Mouse (Mus musculus): ENCODE measurements around the gene Eif2b2. TPM values are rescaled to one million over a fixed set of nuclear protein-coding genes. Genes with fewer than 3 reads are reported as not detected.

The Eif2b2 gene
- total RNA-seq (2023; ENCODE audit: inconsistent age), result 104 to 136 TPM (median 109 TPM) in 4 replicates

DNA sequence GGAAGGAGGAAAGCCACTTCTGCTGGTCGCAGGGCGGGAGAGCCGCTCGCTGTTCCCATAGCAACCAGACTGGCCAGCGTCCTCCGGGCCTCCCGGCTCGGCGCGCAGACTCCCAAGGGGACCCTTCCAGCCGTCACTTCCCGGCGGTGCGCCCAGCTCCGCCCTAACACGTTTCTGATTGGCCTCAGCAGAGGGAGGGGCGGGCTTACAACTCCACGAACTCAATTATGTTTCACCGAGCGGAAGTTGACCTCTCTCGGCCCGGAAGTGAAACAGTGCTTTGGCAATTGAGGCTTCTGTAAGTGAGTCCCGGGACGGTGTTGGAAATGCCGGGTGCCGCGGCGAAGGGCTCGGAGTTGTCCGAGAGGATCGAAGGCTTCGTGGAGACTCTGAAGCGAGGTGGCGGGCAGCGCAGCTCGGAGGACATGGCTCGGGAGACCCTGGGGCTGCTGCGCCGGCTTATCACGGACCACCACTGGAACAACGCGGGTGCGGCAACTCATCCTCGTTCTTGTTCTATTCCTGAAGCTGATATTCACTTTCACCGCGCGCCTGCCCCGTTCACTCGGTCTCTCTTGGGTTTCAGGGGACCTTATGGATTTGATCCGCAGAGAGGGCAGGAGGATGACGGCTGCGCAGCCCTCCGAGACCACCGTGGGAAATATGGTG lies at the start of gene Eif2b2:
Gene Eif2b2, plus strand, starts transcription at position 246 of the 669 bp plus-strand sequence.

DNA sequence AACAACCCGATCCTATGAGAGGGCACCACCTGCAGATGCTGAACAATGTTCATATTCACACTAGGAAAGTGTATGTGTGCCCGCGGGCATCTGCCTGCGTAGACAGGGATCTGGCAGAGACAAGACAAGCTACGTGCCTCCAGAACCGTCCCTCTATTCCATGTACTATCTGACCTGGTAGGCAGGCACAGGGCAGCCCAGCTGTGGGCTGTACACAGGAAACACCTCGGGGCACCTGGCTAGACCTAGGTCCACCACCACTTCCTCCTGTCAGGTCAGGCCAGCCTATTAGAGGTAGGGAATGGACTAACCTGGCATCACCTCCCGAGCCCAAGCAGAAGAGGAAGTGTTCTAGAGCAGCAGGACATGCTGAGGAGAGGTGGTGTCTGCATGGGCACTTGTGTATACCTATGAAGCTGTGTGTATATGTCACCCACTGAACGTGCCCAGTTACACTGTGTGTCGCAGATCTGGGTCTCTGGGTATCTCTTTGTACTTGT lies 41.5 kb upstream of the Eif2b2 start, which contains the start of gene Pgf:
Gene Pgf, minus strand, starts transcription at position 51 of the 500 bp plus-strand sequence.

DNA sequence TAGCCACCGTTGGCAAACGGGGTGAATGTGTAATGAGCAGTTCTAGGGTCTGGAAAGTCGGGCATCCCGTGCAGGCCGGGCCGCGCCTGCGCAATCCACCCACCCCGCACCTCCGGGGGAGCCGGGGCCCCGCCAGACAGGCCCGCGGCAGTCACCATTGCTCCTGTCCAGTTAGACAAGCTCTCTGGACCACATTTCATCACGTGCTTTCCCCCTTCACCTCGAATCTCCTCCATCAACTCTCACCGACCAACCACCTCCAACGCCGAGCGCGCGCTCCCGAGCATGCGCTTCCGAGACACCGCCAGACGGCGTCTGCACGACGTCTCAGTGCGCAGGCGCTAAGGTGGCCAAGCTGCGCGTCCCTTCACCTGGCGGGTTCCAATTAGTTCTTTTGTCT lies 51.0 kb downstream of the Eif2b2 start, which contains the start of gene Mlh3:
Gene Mlh3, minus strand, starts transcription at position 281 of the 400 bp plus-strand sequence.

Other genes starting within 250 kb of the Eif2b2 start
- gene Fcf1, start 248.6 kb upstream of the Eif2b2 start, total RNA-seq (2023; ENCODE audit: inconsistent age), result 98.7 to 101 TPM (median 100 TPM) in 4 replicates
- 54.8 to 73.2 TPM (median 60.0 TPM) in 4 replicates for gene Arel1, start 248.6 kb upstream of the Eif2b2 start, total RNA-seq (2023; ENCODE audit: inconsistent age)
- gene Ylpm1, start 223.2 kb upstream of the Eif2b2 start, total RNA-seq (2023; ENCODE audit: inconsistent age), result 82.7 to 90.2 TPM (median 88.7 TPM) in 4 replicates
- 2.5 to 4.7 TPM (median 4.3 TPM) in 4 replicates for gene Prox2, start 108.7 kb upstream of the Eif2b2 start, total RNA-seq (2023; ENCODE audit: inconsistent age)
- 224 to 254 TPM (median 245 TPM) in 4 replicates for gene Dlst, start 108.6 kb upstream of the Eif2b2 start, total RNA-seq (2023; ENCODE audit: inconsistent age)
- gene Rps6kl1, start 68.2 kb upstream of the Eif2b2 start, total RNA-seq (2023; ENCODE audit: inconsistent age), result 0.93 to 1.7 TPM (median 1.3 TPM) in 4 replicates
- 0.35 to 0.45 TPM in 2 of 4 replicates, not detected in the others for gene Pgf, start 41.7 kb upstream of the Eif2b2 start, total RNA-seq (2023; ENCODE audit: inconsistent age)
- 14.2 to 18.2 TPM (median 15.8 TPM) in 4 replicates for gene Mlh3, start 51.1 kb downstream of the Eif2b2 start, total RNA-seq (2023; ENCODE audit: inconsistent age)
- 14.7 to 19.7 TPM (median 16.7 TPM) in 4 replicates for gene Acyp1, start 69.0 kb downstream of the Eif2b2 start, total RNA-seq (2023; ENCODE audit: inconsistent age)
- gene Zc2hc1c, start 69.1 kb downstream of the Eif2b2 start, total RNA-seq (2023; ENCODE audit: inconsistent age), result 0.18 TPM in 1 of 4 replicates, not detected in the others
- gene Nek9, start 119.9 kb downstream of the Eif2b2 start, total RNA-seq (2023; ENCODE audit: inconsistent age), result 63.8 to 68.4 TPM (median 66.8 TPM) in 4 replicates
- gene Tmed10, start 155.4 kb downstream of the Eif2b2 start, total RNA-seq (2023; ENCODE audit: inconsistent age), result 155 to 165 TPM (median 160 TPM) in 4 replicates

Measured in B cell, adult (primary cell).